Mouse (Mus musculus) thymus, adult 2 months (tissue): ENCODE data around the gene Hdac4. TPM values are rescaled to one million over a fixed set of nuclear protein-coding genes. Genes with fewer than 3 reads are reported as not detected.

ENCODE experiments used
- DNase-seq: peaks from one replicate; pipeline ENCODE4 v3.0.0; 2021
- H3K27ac ChIP-seq: fragments of 200-500 bp; 2 replicates; pipeline ENCODE4 v1.5.1; 2012; ENCODE audit warnings: low read length, control low read depth; ENCODE audit not compliant: control insufficient read depth, insufficient read depth
- H3K27me3 ChIP-seq: fragments of 200-500 bp; 2 replicates; pipeline ENCODE4 v1.6.1; 2012; ENCODE audit warnings: mild to moderate bottlenecking, low read length, moderate library complexity, mixed read lengths; ENCODE audit not compliant: control insufficient read depth, insufficient read depth
- H3K36me3 ChIP-seq: fragments of 200-500 bp; 2 replicates; pipeline ENCODE4 v1.6.1; 2012; ENCODE audit warnings: mild to moderate bottlenecking, low read length, moderate library complexity; ENCODE audit not compliant: control insufficient read depth, insufficient read depth
- H3K4me1 ChIP-seq: fragments of 200-500 bp; replicated peaks from 2 replicates; pipeline ENCODE4 v1.6.1; 2012; ENCODE audit warnings: low read length; ENCODE audit not compliant: control insufficient read depth, insufficient read depth
- H3K4me3 ChIP-seq: fragments of 200-500 bp; 2 replicates; pipeline ENCODE4 v1.5.1; 2012; ENCODE audit warnings: mild to moderate bottlenecking, low read length, control low read depth, moderate library complexity; ENCODE audit not compliant: control insufficient read depth, insufficient read depth
- CTCF ChIP-seq: fragments of 200-500 bp; IDR thresholded peaks from 2 replicates; pipeline ENCODE4 v1.5.1; 2012; ENCODE audit warnings: mild to moderate bottlenecking, control low read depth, low read length, moderate library complexity, borderline replicate concordance; ENCODE audit not compliant: control insufficient read depth, poor library complexity, insufficient read depth; ENCODE audit errors: extremely low read depth
- POLR2A ChIP-seq: fragments of 200-500 bp; IDR thresholded peaks from 2 replicates; pipeline ENCODE4 v1.6.1; 2012; ENCODE audit warnings: mild to moderate bottlenecking, low read length, control low read depth, moderate library complexity; ENCODE audit not compliant: control insufficient read depth, poor library complexity, insufficient read depth; ENCODE audit errors: extremely low read depth
- WGBS: fragments of 180-500 bp; shearing (Covaris S2); methylation state at CpG from one replicate; pipeline ENCODE4 v1.1.7; 2018; 5-methylcytosine and 5-hydroxymethylcytosine counted together
- polyA plus RNA-seq: library from polyadenylated mRNA; depleted of rRNA; stranded (reverse); fragments of >200 nt; gene quantifications from 2 replicates; pipeline ENCODE4 v1.2.3, GENCODE M21; 2012

The Hdac4 gene
- polyA plus RNA-seq, 1 experiment = 33.2 TPM

DNA sequence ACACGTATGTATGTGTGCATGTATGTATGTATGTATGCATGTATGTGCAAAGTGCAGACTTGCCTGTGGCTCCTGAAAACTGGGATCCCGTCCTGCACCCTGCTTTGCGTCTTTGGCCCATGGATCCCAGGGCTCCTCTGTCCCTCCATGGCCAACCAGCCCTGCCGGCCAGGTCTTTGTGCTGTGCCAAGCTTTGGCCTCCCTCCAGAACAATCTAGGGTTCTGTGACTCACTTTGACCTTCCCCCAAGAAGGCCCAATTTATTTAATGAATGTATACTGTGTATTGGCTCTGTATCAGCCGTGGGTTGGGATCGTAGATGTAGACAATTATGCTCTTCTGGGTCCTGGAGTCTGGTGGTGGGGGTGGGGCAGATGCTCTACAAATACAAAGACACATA, 290.2 kb downstream of the Hdac4 start:
- Histone ChIP-seq H3K4me1 (no peaks in the 10 kb centered on the region), H3K4me3 (no peak overlapping the region), H3K27ac (no peak overlapping the region), H3K27me3 (no peaks in the 10 kb centered on the region), H3K36me3 (no peaks in the 10 kb centered on the region)
- no peak for DNase-seq
- WGBS = 88% methylated on average over 6 of the region's 6 CpGs
- TF ChIP-seq POLR2A = no peak
- TF ChIP-seq CTCF = no peak

DNA sequence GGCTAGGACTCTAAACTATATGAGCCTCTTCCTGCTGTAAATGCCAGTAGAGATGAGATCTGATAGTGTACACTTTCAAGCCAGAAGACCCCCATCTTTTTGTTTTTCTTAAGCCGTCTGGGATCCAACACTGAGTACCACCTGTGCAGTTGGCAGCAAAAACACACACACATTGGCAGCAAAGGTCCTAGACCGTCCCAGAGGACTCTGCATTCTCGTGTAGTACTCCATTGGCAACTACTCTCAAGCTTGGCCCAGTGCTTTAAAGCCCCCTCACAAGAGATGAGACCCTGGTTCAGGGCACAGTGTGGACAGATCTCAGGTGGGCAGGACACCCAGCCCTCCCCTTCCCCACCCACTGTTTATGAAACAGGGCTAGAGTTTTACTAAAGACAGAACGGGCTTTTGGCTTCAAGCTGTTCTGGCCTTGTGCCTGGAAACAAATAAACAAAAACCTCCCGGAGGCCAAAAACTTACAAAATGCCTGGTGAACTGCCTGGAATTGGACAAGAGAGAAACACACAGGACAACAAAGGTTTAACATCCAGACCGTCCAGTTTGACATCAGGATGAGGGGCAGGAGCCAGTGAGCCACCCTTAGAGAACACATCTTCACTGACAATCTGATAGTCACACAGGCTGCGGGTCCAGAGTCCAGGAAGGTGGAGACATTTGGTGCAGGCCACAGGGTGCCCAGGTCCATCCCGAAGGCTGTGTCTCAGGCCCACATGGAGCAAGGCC, 292.1 kb downstream of the Hdac4 start:
- Histone ChIP-seq H3K36me3 (no peaks in the 10 kb centered on the region), H3K27me3 (no peaks in the 10 kb centered on the region), H3K4me3 (no peak overlapping the region), H3K27ac (no peak overlapping the region), H3K4me1 (no peaks in the 10 kb centered on the region)
- no peak for TF ChIP-seq POLR2A
- TF ChIP-seq CTCF = no peak
- 86% methylated on average over 8 of the region's 8 CpGs for WGBS
- no peak for DNase-seq

DNA sequence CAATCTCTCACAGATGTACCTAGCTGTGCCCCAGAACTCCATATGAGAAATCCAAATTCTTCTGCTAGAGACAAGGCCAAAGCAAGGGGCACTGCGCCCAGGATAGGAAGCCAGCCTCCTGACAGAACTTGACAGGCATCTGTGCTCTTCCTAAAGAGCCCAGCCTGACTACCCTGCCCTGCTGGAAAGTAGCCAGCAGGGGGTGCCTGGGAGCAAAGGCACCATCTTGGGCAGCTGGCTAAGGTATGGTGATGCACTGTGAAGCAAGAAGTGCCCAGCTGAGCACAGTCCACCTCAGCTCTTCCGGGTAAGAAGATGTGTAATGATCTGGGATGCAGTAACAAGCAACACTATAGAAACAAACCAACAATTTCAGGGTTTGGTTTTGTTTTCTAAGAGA, 298.4 kb downstream of the Hdac4 start:
- no peak for TF ChIP-seq POLR2A
- TF ChIP-seq CTCF = peak; percentile 41; the same call in 1 of the 2 replicates
- Histone ChIP-seq H3K4me1 (no peaks in the 10 kb centered on the region), H3K27ac (no peak overlapping the region), H3K27me3 (no peaks in the 10 kb centered on the region), H3K36me3 (no peaks in the 10 kb centered on the region), H3K4me3 (no peak overlapping the region)
- WGBS = 96% methylated on average over 2 of the region's 2 CpGs
- peak; percentile 24 for DNase-seq

DNA sequence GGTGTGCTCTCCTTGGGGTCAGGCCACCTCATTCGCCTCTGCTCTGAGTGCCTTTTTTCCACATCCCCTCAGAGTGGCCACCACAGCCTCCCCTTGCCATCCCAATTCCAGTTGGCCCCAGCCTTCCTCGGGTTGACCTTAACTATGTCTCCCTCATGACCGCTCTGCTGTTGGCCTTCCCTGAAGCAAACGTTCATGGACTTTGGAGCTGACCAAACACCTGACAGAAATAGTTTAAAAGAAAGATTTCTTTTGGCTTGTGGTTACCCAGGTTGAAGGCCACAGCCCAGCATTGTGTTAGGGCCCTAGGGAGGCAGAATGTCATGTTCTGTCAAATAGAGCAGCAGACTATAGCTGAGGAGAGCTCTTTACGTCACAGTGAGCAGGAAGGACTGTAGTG, 301.2 kb downstream of the Hdac4 start:
- no peak for DNase-seq
- no peaks in the 10 kb centered on the region for H3K4me1 ChIP-seq
- no peaks in the 10 kb centered on the region for H3K36me3 ChIP-seq
- no peak for TF ChIP-seq POLR2A
- no peak for TF ChIP-seq CTCF
- H3K27ac ChIP-seq = no peak overlapping the region
- H3K27me3 ChIP-seq = no peaks in the 10 kb centered on the region
- WGBS = 91% methylated on average over 5 of the region's 5 CpGs
- no peak overlapping the region for H3K4me3 ChIP-seq

DNA sequence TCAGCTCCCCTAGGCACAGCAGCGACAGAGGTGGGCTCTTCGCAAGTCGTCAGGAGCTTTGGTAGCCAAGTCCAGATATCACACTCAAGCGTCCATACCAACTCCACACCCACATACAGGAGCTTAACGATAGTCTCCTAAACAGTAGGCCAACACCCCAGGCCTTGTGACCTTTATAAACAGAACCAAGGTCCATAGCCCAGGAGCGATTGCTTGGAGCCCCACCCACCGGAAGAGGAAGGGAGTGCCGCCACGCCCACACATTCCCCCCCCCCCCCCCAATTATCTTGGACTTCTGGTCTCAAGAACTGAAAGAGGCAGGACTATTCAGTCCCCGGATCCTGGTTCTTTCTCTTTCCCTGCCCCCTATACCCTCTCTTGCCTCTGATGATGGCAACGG, 301.9 kb downstream of the Hdac4 start:
- 91% methylated on average over 9 of the region's 11 CpGs for whole genome bisulfite sequencing
- DNase-seq = no peak
- no peak overlapping the region for H3K4me3 ChIP-seq
- TF ChIP-seq POLR2A (no peak), CTCF (no peak)
- no peaks in the 10 kb centered on the region for H3K36me3 ChIP-seq
- no peak overlapping the region for H3K27ac ChIP-seq
- H3K4me1 ChIP-seq = no peaks in the 10 kb centered on the region
- H3K27me3 ChIP-seq = no peaks in the 10 kb centered on the region

DNA sequence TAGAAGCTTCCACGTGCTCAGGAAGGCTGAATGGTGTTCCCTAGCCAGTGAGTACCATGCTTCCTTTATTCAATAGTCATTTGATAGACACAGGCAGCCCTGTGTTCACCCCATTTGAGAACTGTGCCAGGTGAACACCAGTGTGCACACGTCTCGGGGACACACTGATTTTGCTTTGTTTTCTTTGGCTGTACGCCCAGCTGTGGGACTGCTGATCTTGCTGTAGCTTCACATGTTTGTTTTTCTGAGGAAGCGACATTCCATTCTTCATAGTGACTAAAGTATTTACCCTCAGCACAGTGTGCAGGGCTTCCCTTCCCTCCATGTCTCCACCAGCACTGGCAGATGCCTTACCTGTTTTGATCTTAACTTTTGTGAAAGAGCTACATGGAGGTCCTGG, 312.4 kb downstream of the Hdac4 start:
- 76% methylated on average over 5 of the region's 5 CpGs for WGBS
- Histone ChIP-seq H3K36me3 (no peaks in the 10 kb centered on the region), H3K4me3 (no peak overlapping the region), H3K27ac (no peak overlapping the region), H3K4me1 (no peaks in the 10 kb centered on the region), H3K27me3 (no peaks in the 10 kb centered on the region)
- TF ChIP-seq POLR2A (no peak), CTCF (no peak)
- DNase-seq = no peak
